Mouse (Mus musculus): ENCODE measurements at regions not wholly inside any gene's neighbourhood (a gene's known extent, or its start where the extent isn't known, plus 50 kb on each side); places are given as distances from the start of the nearest gene placed in this dataset.
A peak's percentile ranks its signal among the peaks of the same experiment; 100 is the strongest.

DNA sequence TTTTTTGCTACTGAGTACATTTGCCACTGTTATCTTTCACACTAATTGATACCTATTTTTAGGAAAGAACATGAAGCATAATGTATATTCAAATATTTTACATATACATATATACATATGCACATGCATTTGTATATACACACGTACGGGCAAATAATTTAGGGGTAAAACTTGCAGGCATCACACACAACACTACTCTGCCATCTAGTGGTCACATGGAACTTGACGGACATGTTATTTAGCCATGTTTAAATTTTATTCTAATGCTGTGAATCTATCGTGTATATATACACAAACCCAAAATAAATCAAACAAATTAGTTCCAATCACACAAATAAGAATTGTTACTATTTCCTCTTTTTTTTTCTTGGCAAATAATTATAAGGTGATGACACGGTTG lies 466.5 kb downstream of the Kcnj2 start:
- H3K36me3 ChIP-seq (ENCODE audit: control insufficient read depth, insufficient read depth), result no peaks in the 10 kb centered on the region
- no peak overlapping the region for H3K4me2 ChIP-seq (ENCODE audit: low read depth)
- no peaks in the 10 kb centered on the region for H3K79me2 ChIP-seq (ENCODE audit: control insufficient read depth, insufficient read depth)
- no peak overlapping the region for H3ac ChIP-seq (ENCODE audit: control insufficient read depth, insufficient read length)
- no peaks in the 10 kb centered on the region for H3K27me3 ChIP-seq (ENCODE audit: control insufficient read depth, insufficient read depth, insufficient read length)
- no peak overlapping the region for H3K4me3 ChIP-seq
- TF ChIP-seq MYOG (IDR thresholded peaks at IDR 0.05; ENCODE audit: control insufficient read depth in 1 of 3, insufficient read depth in 1 of 3, insufficient read length in 2 of 3, low read depth in 2 of 3) (no peak), E2F4 (IDR thresholded peaks at IDR 0.05; ENCODE audit: insufficient read depth) (no peak), POLR2A (IDR thresholded peaks at IDR 0.05; ENCODE audit: insufficient read length, low read depth) (no peak), MAX (IDR thresholded peaks at IDR 0.05; ENCODE audit: low read depth) (no peak), POLR2AphosphoS2 (IDR thresholded peaks at IDR 0.05; ENCODE audit: insufficient read length, low read depth) (no peak), SRF (IDR thresholded peaks at IDR 0.05; ENCODE audit: control insufficient read depth, insufficient read length, low read depth) (no peak), TCF12 (IDR thresholded peaks at IDR 0.05; ENCODE audit: insufficient read depth, poor library complexity, severe bottlenecking) (no peak), USF1 (IDR thresholded peaks at IDR 0.05; ENCODE audit: low read depth) (no peak), MYOD1 (IDR thresholded peaks at IDR 0.05; ENCODE audit: control insufficient read depth in 1 of 3, insufficient read length in 2 of 3, low read depth in 2 of 3) (no peak), REST (IDR thresholded peaks at IDR 0.05; ENCODE audit: insufficient read depth, insufficient read length) (no peak), TCF3 (IDR thresholded peaks at IDR 0.05; ENCODE audit: insufficient read length, low read depth) (no peak)

- H3K4me3 ChIP-seq, result no peak overlapping the region
- no peaks in the 10 kb centered on the region for H3K79me2 ChIP-seq (ENCODE audit: control insufficient read depth, insufficient read depth)
- no peaks in the 10 kb centered on the region for H3K27me3 ChIP-seq (ENCODE audit: control insufficient read depth, insufficient read depth, insufficient read length)
- TF ChIP-seq E2F4 (IDR thresholded peaks at IDR 0.05; ENCODE audit: insufficient read depth) (no peak), POLR2A (IDR thresholded peaks at IDR 0.05; ENCODE audit: insufficient read length, low read depth) (no peak), USF1 (IDR thresholded peaks at IDR 0.05; ENCODE audit: low read depth) (no peak), TCF3 (IDR thresholded peaks at IDR 0.05; ENCODE audit: insufficient read length, low read depth) (no peak), MAX (IDR thresholded peaks at IDR 0.05; ENCODE audit: low read depth) (no peak), MYOG (IDR thresholded peaks at IDR 0.05; ENCODE audit: control insufficient read depth in 1 of 3, insufficient read depth in 1 of 3, insufficient read length in 2 of 3, low read depth in 2 of 3) (no peak), POLR2AphosphoS2 (IDR thresholded peaks at IDR 0.05; ENCODE audit: insufficient read length, low read depth) (no peak), CEBPB (IDR thresholded peaks at IDR 0.05; ENCODE audit: insufficient read depth, poor library complexity, severe bottlenecking) (no peak), SRF (IDR thresholded peaks at IDR 0.05; ENCODE audit: control insufficient read depth, insufficient read length, low read depth) (no peak), TCF12 (IDR thresholded peaks at IDR 0.05; ENCODE audit: insufficient read depth, poor library complexity, severe bottlenecking) (no peak)
- no peaks in the 10 kb centered on the region for H3K36me3 ChIP-seq (ENCODE audit: control insufficient read depth, insufficient read depth)
- H3ac ChIP-seq (ENCODE audit: control insufficient read depth, insufficient read length), result no peak overlapping the region
- H3K4me2 ChIP-seq (ENCODE audit: low read depth), result peak overlapping the region; percentile 26
Measured at GRCm38 (mm10) chr11:111536040-111536836, 470.3 kb downstream of the Kcnj2 start.

DNA sequence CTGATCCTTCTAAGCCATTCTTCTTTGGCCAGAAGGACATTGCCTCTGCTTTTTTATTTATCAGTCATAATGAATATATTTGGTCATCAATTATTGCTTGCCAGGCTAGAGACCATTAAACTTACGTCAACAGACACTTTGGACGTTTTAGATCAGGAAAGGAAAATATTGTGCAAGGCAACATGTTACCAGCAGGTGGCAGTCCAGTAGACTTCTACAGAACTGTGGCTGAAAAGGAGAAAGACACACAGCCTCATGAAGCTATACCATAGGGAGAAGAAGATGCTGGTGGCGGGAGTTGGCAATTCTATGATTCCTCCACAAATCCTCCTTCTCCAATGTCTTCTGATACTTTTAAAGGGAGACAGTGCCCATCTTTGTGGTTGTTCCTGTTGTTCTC lies 471.7 kb downstream of the Kcnj2 start:
- no peak overlapping the region for H3K4me3 ChIP-seq
- H3K27me3 ChIP-seq (ENCODE audit: control insufficient read depth, insufficient read depth, insufficient read length), result no peaks in the 10 kb centered on the region
- H3K79me2 ChIP-seq (ENCODE audit: control insufficient read depth, insufficient read depth), result no peaks in the 10 kb centered on the region
- no peak overlapping the region for H3K4me2 ChIP-seq (ENCODE audit: low read depth)
- TF ChIP-seq E2F4 (IDR thresholded peaks at IDR 0.05; ENCODE audit: insufficient read depth), result no peak
- TF ChIP-seq CEBPB (IDR thresholded peaks at IDR 0.05; ENCODE audit: insufficient read depth, poor library complexity, severe bottlenecking), result 0 out of 2 replicates have a peak, but pooled peaks have one; percentile 15
- TF ChIP-seq REST (IDR thresholded peaks at IDR 0.05; ENCODE audit: insufficient read depth, insufficient read length), result no peak
- no peak for TF ChIP-seq USF1 (IDR thresholded peaks at IDR 0.05; ENCODE audit: low read depth)
- H3K36me3 ChIP-seq (ENCODE audit: control insufficient read depth, insufficient read depth), result no peaks in the 10 kb centered on the region
- no peak overlapping the region for H3ac ChIP-seq (ENCODE audit: control insufficient read depth, insufficient read length)

DNA sequence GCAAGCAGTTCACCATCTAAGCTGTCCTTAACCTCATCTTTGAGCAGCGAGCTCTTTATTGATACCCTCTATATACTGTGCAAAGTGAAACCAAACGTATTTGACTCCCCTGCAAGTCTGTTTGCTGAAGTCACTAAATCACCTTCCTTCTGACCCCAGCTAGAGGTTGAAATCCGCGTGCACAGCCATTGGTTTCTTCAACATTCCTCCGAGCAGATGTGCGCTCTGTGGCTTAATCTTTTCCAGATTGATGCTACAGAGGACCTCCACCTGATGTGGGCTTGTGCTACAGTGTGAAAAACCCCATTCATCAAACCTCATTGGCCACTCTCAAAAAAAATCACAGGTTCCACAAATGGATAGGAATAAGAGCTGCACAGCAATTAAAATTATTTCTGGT lies 474.0 kb downstream of the Kcnj2 start:
- no peak overlapping the region for H3ac ChIP-seq (ENCODE audit: control insufficient read depth, insufficient read length)
- H3K4me3 ChIP-seq, result no peak overlapping the region
- H3K79me2 ChIP-seq (ENCODE audit: control insufficient read depth, insufficient read depth), result no peaks in the 10 kb centered on the region
- H3K4me2 ChIP-seq (ENCODE audit: low read depth), result no peak overlapping the region
- TF ChIP-seq TCF12 (IDR thresholded peaks at IDR 0.05; ENCODE audit: insufficient read depth, poor library complexity, severe bottlenecking) (no peak), USF1 (IDR thresholded peaks at IDR 0.05; ENCODE audit: low read depth) (no peak), REST (IDR thresholded peaks at IDR 0.05; ENCODE audit: insufficient read depth, insufficient read length) (no peak), CEBPB (IDR thresholded peaks at IDR 0.05; ENCODE audit: insufficient read depth, poor library complexity, severe bottlenecking) (no peak), MYOG (IDR thresholded peaks at IDR 0.05; ENCODE audit: control insufficient read depth in 1 of 3, insufficient read depth in 1 of 3, insufficient read length in 2 of 3, low read depth in 2 of 3) (no peak), TCF3 (IDR thresholded peaks at IDR 0.05; ENCODE audit: insufficient read length, low read depth) (no peak), MYOD1 (IDR thresholded peaks at IDR 0.05; ENCODE audit: control insufficient read depth in 1 of 3, insufficient read length in 2 of 3, low read depth in 2 of 3) (no peak), POLR2A (IDR thresholded peaks at IDR 0.05; ENCODE audit: insufficient read length, low read depth) (no peak), E2F4 (IDR thresholded peaks at IDR 0.05; ENCODE audit: insufficient read depth) (no peak), MAX (IDR thresholded peaks at IDR 0.05; ENCODE audit: low read depth) (no peak), SRF (IDR thresholded peaks at IDR 0.05; ENCODE audit: control insufficient read depth, insufficient read length, low read depth) (no peak), POLR2AphosphoS2 (IDR thresholded peaks at IDR 0.05; ENCODE audit: insufficient read length, low read depth) (no peak)
- H3K27me3 ChIP-seq (ENCODE audit: control insufficient read depth, insufficient read depth, insufficient read length), result no peaks in the 10 kb centered on the region
- H3K36me3 ChIP-seq (ENCODE audit: control insufficient read depth, insufficient read depth), result no peaks in the 10 kb centered on the region

DNA sequence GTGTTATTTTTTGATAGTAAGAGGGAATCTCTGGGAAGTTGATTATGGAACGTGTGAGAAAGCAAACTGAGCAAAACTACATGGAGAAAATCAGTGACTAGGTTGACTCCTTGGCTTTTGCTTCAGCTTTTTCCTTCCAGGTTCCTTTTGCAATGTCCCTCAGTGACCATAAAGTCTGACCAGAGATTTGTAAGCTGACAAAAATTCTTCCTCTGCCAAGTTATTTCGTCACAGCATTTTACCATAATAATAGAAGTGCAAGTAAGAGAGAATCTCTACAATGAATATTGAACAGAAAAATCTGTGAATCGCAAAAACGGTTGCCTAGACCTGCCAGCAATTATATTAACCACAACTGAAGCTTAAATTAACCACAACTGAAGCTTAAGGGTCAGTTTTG lies 479.3 kb downstream of the Kcnj2 start:
- H3K27me3 ChIP-seq (ENCODE audit: control insufficient read depth, insufficient read depth, insufficient read length), result no peaks in the 10 kb centered on the region
- no peak for TF ChIP-seq POLR2A (IDR thresholded peaks at IDR 0.05; ENCODE audit: insufficient read length, low read depth)
- no peak for TF ChIP-seq MAX (IDR thresholded peaks at IDR 0.05; ENCODE audit: low read depth)
- TF ChIP-seq USF1 (IDR thresholded peaks at IDR 0.05; ENCODE audit: low read depth), result no peak
- no peak for TF ChIP-seq CEBPB (IDR thresholded peaks at IDR 0.05; ENCODE audit: insufficient read depth, poor library complexity, severe bottlenecking)
- no peak for TF ChIP-seq MYOG (IDR thresholded peaks at IDR 0.05; ENCODE audit: control insufficient read depth in 1 of 3, insufficient read depth in 1 of 3, insufficient read length in 2 of 3, low read depth in 2 of 3)
- no peak for TF ChIP-seq E2F4 (IDR thresholded peaks at IDR 0.05; ENCODE audit: insufficient read depth)
- TF ChIP-seq TCF12 (IDR thresholded peaks at IDR 0.05; ENCODE audit: insufficient read depth, poor library complexity, severe bottlenecking), result no peak
- TF ChIP-seq MYOD1 (IDR thresholded peaks at IDR 0.05; ENCODE audit: control insufficient read depth in 1 of 3, insufficient read length in 2 of 3, low read depth in 2 of 3), result no peak
- TF ChIP-seq TCF3 (IDR thresholded peaks at IDR 0.05; ENCODE audit: insufficient read length, low read depth), result no peak
- TF ChIP-seq POLR2AphosphoS2 (IDR thresholded peaks at IDR 0.05; ENCODE audit: insufficient read length, low read depth), result no peak
- no peak for TF ChIP-seq REST (IDR thresholded peaks at IDR 0.05; ENCODE audit: insufficient read depth, insufficient read length)
- TF ChIP-seq SRF (IDR thresholded peaks at IDR 0.05; ENCODE audit: control insufficient read depth, insufficient read length, low read depth), result no peak
- H3K4me3 ChIP-seq, result no peak overlapping the region

More for the DNA sequence above, 479.3 kb downstream of the Kcnj2 start:
- H3K36me3 ChIP-seq (ENCODE audit: control insufficient read depth, insufficient read depth), result no peaks in the 10 kb centered on the region
- no peak overlapping the region for H3K4me2 ChIP-seq (ENCODE audit: low read depth)
- H3ac ChIP-seq (ENCODE audit: control insufficient read depth, insufficient read length), result no peak overlapping the region
- no peaks in the 10 kb centered on the region for H3K79me2 ChIP-seq (ENCODE audit: control insufficient read depth, insufficient read depth)
